Mouse (Mus musculus): ENCODE results near the gene Eef1akmt2.

DNA sequence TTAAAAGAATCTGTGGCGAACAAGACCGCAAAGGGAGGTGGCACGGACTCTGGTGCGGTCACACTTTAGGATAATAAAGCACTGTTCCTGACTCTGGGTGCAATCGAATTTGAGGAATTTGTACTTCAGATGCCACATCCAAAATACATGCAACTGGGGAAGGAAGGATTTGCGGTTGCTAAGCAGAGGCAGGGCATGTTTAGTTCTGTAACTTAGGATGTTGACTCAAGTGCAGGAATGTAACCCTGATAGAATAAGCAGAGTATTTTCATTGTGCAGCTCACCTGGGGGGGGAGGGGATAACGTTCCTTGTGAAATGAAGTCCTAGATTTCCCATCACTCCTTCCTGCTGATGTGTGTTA, 38.4 kb downstream of the Eef1akmt2 start:
- TF ChIP-seq ZMIZ1 (IDR thresholded peaks at IDR 0.05; ENCODE audit: low read depth, low read length) (no peak), E2F4 (IDR thresholded peaks at IDR 0.05; ENCODE audit: insufficient replicate concordance, low read depth, low read length) (no peak), JUND (conservative IDR thresholded peaks at IDR 0.05; ENCODE audit: low read depth, low read length) (no peak), CTCF (conservative IDR thresholded peaks at IDR 0.05 in 1 of 2, IDR thresholded peaks at IDR 0.05 in 1 of 2; ENCODE audit: low read depth in 2 of 2, low read length in 2 of 2) (no peak), POLR2A (IDR thresholded peaks at IDR 0.05; ENCODE audit: low read depth, low read length) (no peak), RAD21 (IDR thresholded peaks at IDR 0.05; ENCODE audit: low read depth, low read length) (no peak), MAFK (IDR thresholded peaks at IDR 0.05; ENCODE audit: insufficient replicate concordance, low read length) (no peak)
